Mouse (Mus musculus) heart, adult 2 months (tissue): ENCODE measurements around the gene Eya4.

Source experiments
- CTCF ChIP-seq: fragments of 200-600 bp; IDR thresholded peaks from 2 replicates; pipeline ENCODE4 v1.8.1; 2022; ENCODE audit warnings: antibody characterized with exemption, mild to moderate bottlenecking, moderate library complexity
- EP300 ChIP-seq: fragments of 200-500 bp; IDR thresholded peaks from 2 replicates; pipeline ENCODE4 v1.6.1; 2011; ENCODE audit warnings: low read depth, low read length, control low read depth; ENCODE audit not compliant: insufficient read depth
- POLR2A ChIP-seq: fragments of 200-500 bp; IDR thresholded peaks from 2 replicates; pipeline ENCODE4 v1.6.1; 2011; ENCODE audit warnings: mild to moderate bottlenecking, low read depth, low read length, control low read depth; ENCODE audit not compliant: insufficient read depth

DNA sequence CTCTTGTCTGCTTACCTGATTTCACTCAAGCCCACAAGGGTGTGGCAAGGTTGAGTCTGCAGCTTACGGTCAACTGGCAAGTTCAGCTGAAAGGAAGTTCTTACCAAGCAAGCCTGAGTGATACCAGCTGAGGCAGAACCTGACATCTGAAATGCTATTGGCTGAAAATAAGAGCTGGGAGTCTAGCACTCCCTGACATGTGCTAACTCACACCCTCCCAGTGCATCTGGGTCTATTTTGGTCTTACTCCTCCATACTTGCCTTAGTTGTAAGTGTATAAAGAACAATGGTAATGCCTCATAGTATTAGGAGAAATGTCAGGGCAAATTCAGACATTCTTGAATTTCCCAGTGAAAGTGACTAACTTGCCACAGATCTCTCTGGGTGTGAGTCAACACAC, 260.3 kb downstream of the Eya4 start:
- TF ChIP-seq POLR2A (no peak), CTCF (no peak), EP300 (no peak)
